Mouse (Mus musculus): ENCODE measurements around the gene Gm9958.

Gm9958 gene

GRCm38 (mm10) chr5:90367067-90367303 is at the start of gene Gm9958:
Gm9958 (plus strand) TSS chr5:90367204.
- no peak for DNase-seq

- no peak for DNase-seq
These were observed 35.9 kb upstream of the Gm9958 start for GRCm38 (mm10) chr5:90331071-90331470.

- no peak for DNase-seq
These were observed 34.5 kb upstream of the Gm9958 start for GRCm38 (mm10) chr5:90332478-90332877.

GRCm38 (mm10) chr5:90338177-90339091 is 28.6 kb upstream of the Gm9958 start:
- peak in 1 of 2 experiments; percentile 22 for DNase-seq

DNA sequence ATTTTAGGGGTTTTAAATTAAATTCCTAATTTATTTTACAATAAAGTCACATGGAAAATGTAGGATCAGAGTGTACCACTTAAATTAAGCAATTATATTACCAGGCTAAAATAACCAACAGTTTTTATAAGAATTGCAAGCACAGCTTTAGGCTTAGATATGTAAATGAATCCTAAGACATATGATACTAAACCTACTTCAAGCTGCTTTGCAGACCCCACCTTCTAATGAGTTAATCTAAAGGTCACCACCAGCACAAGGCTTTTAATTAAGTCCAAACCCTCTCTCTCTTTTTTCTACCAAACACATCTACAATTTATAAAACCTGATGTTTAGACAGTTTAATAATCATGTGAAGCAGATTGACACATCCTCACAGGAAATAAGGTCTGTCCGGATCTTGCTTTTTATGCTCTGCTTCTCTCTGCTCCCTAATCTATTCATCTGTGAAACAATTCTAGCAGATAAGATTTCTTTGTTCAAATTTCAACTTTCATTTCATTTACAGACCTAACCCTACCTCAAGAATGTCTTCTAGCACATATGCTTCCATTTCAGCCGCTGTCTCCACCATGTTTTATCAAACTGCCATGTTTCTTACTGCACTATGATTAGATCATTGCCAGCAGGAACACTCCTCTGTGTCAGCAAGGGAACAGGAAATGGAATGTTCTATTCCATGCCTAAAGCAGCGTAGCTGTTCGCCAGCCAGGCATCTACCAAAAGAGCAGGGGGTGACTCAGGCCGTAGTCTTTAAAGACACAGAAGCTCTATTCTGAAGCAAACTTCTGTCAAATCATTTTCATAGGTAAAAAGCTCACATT is 27.7 kb upstream of the Gm9958 start:
- peak; percentile 69 to 74 for DNase-seq

DNA sequence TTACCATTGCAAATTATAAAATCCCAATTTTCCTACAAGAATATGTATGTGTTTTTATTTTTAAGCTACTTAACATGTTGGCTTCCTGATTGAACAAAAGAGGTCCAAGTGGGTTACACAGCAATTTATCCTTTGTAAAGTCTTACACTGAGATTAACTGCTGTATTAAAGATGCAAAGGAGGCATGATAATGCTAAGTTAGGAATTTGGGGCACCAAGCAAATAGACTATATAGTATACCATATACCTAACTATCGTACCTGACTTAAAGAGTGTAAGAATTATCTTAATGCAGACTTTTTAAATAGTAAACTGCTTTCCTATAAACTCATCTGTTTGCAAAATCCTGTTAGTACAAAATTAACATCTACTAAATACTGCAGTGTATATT is 27.1 kb upstream of the Gm9958 start:
- no peak for DNase-seq

GRCm38 (mm10) chr5:90340847-90341246 is 26.2 kb upstream of the Gm9958 start:
- DNase-seq, result no peak

DNA sequence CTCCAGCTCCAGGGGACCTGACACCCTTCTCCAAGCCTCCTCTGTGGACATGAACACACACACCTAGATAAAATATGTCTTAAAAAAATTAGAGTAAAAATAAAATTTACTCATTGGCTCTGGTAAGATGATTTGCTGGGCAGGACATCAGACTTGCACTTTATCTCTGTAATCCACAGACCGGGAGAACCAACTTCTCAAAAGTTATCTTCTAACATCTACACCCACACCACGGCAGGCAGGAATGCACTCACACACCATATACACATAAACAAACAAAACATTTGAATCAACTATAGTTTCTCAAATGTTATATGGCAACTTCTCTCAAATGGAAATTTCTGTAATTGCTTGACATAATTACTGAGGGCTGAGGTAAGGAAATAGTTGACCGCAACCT is 20.1 kb upstream of the Gm9958 start:
- no peak for DNase-seq

DNA sequence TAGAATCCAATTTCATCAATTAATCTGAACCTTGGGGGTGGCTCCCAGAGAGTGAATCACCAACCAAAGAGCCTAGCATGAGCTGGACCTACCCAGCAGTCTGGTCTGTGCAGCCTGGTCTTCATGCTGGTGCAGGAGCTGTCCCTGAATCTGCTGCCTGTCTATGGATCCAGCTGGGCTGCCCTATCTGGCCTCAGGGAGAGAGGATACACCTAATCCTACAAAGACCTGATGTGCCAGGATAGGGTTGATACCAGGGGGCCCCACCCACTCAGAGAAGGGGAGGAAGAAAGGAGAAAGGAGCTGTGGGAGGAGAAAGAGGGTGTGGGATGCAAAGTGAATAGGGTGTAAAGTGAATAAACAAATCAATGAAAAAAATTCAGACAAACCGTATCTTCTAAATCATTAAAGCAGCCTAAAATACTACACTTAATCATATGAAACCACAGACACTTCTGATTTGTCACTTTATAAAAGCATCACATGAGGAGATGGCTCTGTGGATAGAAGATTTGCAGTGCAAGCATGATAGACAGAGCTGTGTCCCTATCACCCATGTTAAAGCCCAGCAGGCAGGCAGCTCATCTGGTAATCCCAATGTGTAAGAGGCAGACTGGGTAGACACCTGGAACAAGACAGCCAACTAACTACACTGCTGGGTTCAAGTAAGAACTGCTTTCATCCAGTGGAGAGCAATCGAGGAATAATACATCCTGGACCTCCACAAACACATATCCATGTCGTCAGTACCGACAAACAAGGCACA is 13.3 kb upstream of the Gm9958 start:
- DNase-seq, result no peak

GRCm38 (mm10) chr5:90355824-90356223 is 11.2 kb upstream of the Gm9958 start:
- no peak for DNase-seq

DNA sequence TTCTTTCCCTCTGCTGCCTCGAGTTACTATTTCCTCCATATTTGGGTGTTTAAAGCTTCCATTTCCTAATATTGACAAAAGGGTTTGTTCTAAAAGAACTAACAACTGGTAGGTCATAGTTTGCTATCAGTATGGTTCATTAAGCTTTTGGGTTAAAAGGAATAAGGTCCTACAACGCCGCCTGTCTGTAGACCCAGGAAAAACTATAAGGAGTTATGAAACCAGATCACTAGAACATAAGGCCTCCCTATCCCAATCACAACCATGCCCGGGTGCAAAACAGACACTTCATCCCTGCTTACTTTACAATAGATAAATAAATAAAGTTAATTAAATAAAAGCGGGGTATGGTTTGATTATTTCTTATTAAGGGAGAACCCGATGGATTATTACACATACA is 2.5 kb upstream of the Gm9958 start:
- DNase-seq, result peak; percentile 87 to 88

DNA sequence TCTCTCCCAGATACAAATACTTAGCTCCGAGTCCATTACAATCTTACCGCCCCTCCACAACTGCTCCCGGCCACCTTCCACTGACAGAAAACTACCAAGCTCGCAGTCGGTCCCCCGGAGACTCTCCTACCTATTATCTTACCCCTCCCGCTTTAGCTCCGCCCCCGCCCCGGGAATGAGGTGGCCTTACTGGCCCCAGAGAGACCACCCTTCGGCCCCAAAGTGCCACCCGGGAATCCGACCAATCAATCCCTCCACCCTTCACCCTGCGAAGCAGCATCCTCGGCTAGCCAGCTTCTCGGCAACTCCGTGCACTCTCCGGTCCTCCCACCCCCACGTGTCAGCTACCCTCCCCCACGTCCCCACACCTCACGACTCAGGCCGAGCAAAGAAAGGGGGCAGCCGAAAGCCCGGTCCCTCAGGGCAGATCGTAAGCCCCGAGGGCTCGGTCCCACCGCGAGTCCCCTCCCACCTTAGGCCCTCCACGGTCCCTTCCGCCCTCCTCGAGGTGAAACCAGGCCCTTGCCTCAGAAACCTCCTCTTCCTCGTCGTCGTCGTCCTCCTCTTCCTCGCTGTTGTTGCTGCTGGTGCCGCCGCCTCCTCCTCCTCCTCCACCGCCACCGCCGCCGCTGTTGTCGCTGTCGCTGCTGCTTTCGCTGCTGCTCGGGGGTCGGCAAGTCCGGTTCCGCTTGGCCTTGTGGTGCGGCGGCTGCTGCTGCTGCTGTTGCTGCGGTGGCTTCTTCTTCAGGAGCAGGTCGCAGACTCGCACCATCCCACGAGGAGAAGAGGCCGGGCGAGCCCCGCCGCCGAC is 1.7 kb upstream of the Gm9958 start:
- DNase-seq, result peak; percentile 23 to 72

- DNase-seq, result peak; percentile 92 to 93
These were observed 610 bp upstream of the Gm9958 start, which contains the start of gene Ankrd17 for GRCm38 (mm10) chr5:90366121-90367066. Ankrd17 (minus strand) TSS chr5:90366577.

GRCm38 (mm10) chr5:90370401-90370800 is 3.4 kb downstream of the Gm9958 start:
- DNase-seq, result no peak

- DNase-seq, result no peak
These were observed 6.7 kb downstream of the Gm9958 start for GRCm38 (mm10) chr5:90373708-90374107.

- no peak for DNase-seq
These were observed 14.5 kb downstream of the Gm9958 start for GRCm38 (mm10) chr5:90381458-90381857.

GRCm38 (mm10) chr5:90383080-90383479 is 16.1 kb downstream of the Gm9958 start:
- DNase-seq, result peak; percentile 54 to 61

DNA sequence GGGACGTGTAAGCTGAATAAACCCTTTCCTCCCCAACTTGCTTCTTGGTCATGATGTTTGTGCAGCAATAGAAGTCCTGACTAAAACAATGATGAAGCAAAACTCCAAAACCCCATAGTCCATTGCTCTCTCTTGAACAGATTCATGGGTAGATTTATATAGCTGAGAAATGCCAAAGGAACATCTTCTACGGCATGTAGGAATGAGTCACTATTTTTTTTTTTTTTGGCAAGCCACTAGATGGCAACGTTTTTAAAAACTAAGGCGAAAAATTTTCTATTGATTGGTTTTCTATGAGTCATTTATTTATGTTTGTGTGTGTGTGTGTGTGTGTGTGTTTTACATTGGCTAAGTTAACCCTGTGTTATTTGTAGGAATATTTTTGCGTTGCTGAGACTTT is 26.8 kb downstream of the Gm9958 start:
- DNase-seq, result no peak

DNA sequence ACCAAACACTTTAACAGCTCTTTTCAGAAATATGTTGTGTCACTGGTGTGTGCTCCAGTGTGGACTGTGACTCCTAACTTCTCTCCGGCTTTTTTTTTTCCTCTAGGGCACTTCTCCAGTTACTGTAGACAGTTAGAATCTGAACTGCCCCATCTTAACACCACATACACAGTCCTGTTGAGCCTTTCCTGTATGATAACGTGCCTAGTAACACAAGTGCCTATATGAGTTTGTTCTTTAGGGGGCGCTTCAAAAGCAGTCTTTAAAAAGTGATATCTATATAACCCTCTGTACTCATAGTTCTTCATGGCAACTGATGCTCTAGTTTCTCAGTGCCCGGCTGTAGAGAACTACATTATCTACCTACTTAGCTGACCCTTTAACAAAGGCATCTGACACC is 27.3 kb downstream of the Gm9958 start:
- DNase-seq, result no peak

DNA sequence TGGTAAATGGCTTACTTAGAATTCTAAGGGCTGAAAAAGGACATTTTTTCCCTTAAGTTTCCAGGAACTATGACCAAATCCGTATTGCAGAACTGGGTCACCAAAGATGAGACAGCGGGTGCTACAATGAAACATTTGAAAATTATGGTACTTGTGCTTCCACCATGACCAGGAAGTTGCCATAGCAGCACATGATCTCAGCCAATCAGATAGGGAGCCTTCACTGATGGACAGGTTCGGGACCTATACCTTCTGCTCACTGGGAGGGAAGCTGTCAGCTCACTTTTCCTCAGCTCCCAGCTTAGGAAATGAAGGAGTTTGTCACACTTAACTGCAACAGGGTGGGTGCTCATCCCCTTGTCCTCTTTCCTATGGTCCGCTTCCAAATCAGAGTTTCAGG is 29.8 kb downstream of the Gm9958 start:
- no peak for DNase-seq

DNA sequence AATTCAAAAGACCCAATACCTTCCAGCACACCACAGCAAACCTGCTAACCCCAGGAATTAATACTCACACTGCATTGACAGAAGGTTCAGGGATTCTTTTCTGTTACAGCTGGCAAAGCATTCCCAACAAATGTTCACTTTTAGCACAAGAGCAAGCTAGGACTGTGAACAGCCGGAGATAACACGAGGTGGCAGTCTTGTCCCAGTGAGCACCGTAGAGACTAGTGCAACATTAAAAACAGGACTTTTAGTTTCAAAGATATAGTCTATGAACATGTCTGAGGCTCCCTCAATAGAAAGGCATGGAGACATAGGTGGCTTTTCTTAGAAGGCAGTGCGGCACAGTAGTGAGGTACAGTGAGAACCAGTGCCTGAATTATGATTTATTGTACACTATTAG is 38.2 kb downstream of the Gm9958 start:
- peak; percentile 45 to 67 for DNase-seq

Measured in kidney, postnatal 36 days (tissue).